Mouse (Mus musculus) kidney, adult 2 months (tissue): ENCODE measurements at regions not wholly inside any gene's neighbourhood (a gene's known extent, or its start where the extent isn't known, plus 50 kb on each side); places are given as distances from the start of the nearest gene placed in this dataset.

ENCODE experiments used
- CTCF ChIP-seq: fragments of 200-500 bp; conservative IDR thresholded peaks from 2 replicates; pipeline ENCODE4 v1.5.1; 2011; ENCODE audit warnings: low read depth, mild to moderate bottlenecking, control low read depth, low read length, moderate library complexity, mixed read lengths; ENCODE audit not compliant: insufficient read depth, insufficient read length
- POLR2A ChIP-seq: fragments of 200-500 bp; IDR thresholded peaks from one replicate; pipeline ENCODE4 v1.6.1; 2011; ENCODE audit warnings: low read depth, low read length, control low read depth

DNA sequence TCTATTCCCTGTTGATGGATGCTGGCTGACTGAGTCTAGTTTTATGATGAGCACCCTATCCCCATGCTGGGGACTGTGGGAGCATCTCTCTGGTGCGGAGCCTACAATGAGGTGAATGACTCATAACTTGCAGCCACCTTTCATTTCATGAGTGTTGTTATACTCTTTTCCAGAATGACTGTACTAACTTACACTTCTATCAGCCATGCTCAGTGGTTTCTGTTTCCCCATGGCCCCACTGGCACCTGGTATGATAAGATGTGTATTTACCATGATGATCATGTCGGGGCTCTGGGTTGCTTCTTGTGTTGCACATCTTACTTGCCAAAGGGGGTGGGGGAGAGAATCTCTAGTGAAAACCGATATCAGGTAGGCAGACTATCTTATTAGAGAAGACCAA is 1317.2 kb upstream of the A1bg start:
- TF ChIP-seq POLR2A (no peak), CTCF (no peak)
